Mouse (Mus musculus) testis, adult 2 months (tissue): Measurements from ENCODE around the gene Otud5. TPM values are rescaled to one million over a fixed set of nuclear protein-coding genes. Genes with fewer than 3 reads are reported as not detected.
A peak's percentile ranks its signal among the peaks of the same experiment; 100 is the strongest.

Experiments used
- H3K27ac ChIP-seq: fragments of 200-500 bp; 2 replicates; pipeline ENCODE4 v1.5.1; 2012; ENCODE audit warnings: low read depth, low read length; ENCODE audit not compliant: control insufficient read depth, insufficient read depth
- H3K27me3 ChIP-seq: fragments of 200-500 bp; 2 replicates; pipeline ENCODE4 v1.6.1; 2012; ENCODE audit warnings: mild to moderate bottlenecking, low read length, moderate library complexity; ENCODE audit not compliant: control insufficient read depth, insufficient read depth
- H3K36me3 ChIP-seq: fragments of 200-500 bp; 2 replicates; pipeline ENCODE4 v1.6.1; 2012; ENCODE audit warnings: mild to moderate bottlenecking, low read length; ENCODE audit not compliant: control insufficient read depth, insufficient read depth
- H3K4me1 ChIP-seq: fragments of 200-500 bp; 2 replicates; pipeline ENCODE4 v1.6.1; 2012; ENCODE audit warnings: low read length; ENCODE audit not compliant: control insufficient read depth, insufficient read depth
- H3K4me3 ChIP-seq: fragments of 200-500 bp; 2 replicates; pipeline ENCODE4 v1.5.1; 2012; ENCODE audit warnings: low read depth, mild to moderate bottlenecking, low read length, moderate library complexity, mixed read lengths; ENCODE audit not compliant: control insufficient read depth
- CTCF ChIP-seq: fragments of 200-500 bp; IDR thresholded peaks from 2 replicates; pipeline ENCODE4 v1.5.1; 2012; ENCODE audit warnings: low read depth, mild to moderate bottlenecking, inconsistent platforms, low read length, moderate library complexity; ENCODE audit not compliant: control insufficient read depth, insufficient read depth, insufficient replicate concordance
- POLR2A ChIP-seq: fragments of 200-500 bp; IDR thresholded peaks from 2 replicates; pipeline ENCODE4 v1.6.1; 2012; ENCODE audit warnings: low read depth, mild to moderate bottlenecking, inconsistent platforms, low read length, moderate library complexity; ENCODE audit not compliant: control insufficient read depth
- polyA plus RNA-seq: library from polyadenylated mRNA; depleted of rRNA; stranded (reverse); fragments of >200 nt; gene quantifications from 2 replicates; pipeline ENCODE4 v1.2.3, GENCODE M21; 2012

The Otud5 gene
- polyA plus RNA-seq, 1 experiment: 8.2 TPM

- H3K27ac ChIP-seq: no peak overlapping the region
- TF ChIP-seq CTCF: no peak
- TF ChIP-seq POLR2A: no peak
- H3K36me3 ChIP-seq: no peaks in the 10 kb centered on the region
Observed at GRCm38 (mm10) chrX:7865343-7865742, 24.2 kb downstream of the Otud5 start.

GRCm38 (mm10) chrX:7865786-7866185, 24.6 kb downstream of the Otud5 start:
- H3K27me3 ChIP-seq: no peaks in the 10 kb centered on the region
- H3K36me3 ChIP-seq: no peaks in the 10 kb centered on the region
- H3K4me3 ChIP-seq: no peak overlapping the region
- no peaks in the 10 kb centered on the region for H3K4me1 ChIP-seq
- TF ChIP-seq POLR2A: no peak
- no peak for TF ChIP-seq CTCF
- no peak overlapping the region for H3K27ac ChIP-seq

More at GRCm38 (mm10) chrX:7865343-7865742, 24.2 kb downstream of the Otud5 start:
- Histone ChIP-seq H3K4me1 (no peaks in the 10 kb centered on the region), H3K27me3 (no peaks in the 10 kb centered on the region), H3K4me3 (no peak overlapping the region)

- Histone ChIP-seq H3K4me3 (no peak overlapping the region), H3K4me1 (no peaks in the 10 kb centered on the region), H3K27ac (no peak overlapping the region), H3K36me3 (no peaks in the 10 kb centered on the region), H3K27me3 (no peaks in the 10 kb centered on the region)
- TF ChIP-seq POLR2A (no peak), CTCF (no peak)
Observed at GRCm38 (mm10) chrX:7867141-7867540, 26.0 kb downstream of the Otud5 start.

GRCm38 (mm10) chrX:7868506-7868905, 27.3 kb downstream of the Otud5 start:
- no peaks in the 10 kb centered on the region for H3K27me3 ChIP-seq
- no peak for TF ChIP-seq POLR2A
- TF ChIP-seq CTCF: no peak
- H3K36me3 ChIP-seq: no peaks in the 10 kb centered on the region

GRCm38 (mm10) chrX:7869826-7870225, 28.7 kb downstream of the Otud5 start:
- no peaks in the 10 kb centered on the region for H3K27me3 ChIP-seq
- no peak overlapping the region for H3K27ac ChIP-seq
- no peak overlapping the region for H3K4me3 ChIP-seq
- no peaks in the 10 kb centered on the region for H3K36me3 ChIP-seq
- H3K4me1 ChIP-seq: no peaks in the 10 kb centered on the region; the same call in 1 of the 2 replicates
- no peak for TF ChIP-seq CTCF
- no peak for TF ChIP-seq POLR2A

More at GRCm38 (mm10) chrX:7868506-7868905, 27.3 kb downstream of the Otud5 start:
- no peak overlapping the region for H3K4me3 ChIP-seq
- H3K4me1 ChIP-seq: no peaks in the 10 kb centered on the region; the same call in 1 of the 2 replicates
- no peak overlapping the region for H3K27ac ChIP-seq

GRCm38 (mm10) chrX:7878007-7878419, 36.8 kb downstream of the Otud5 start, which contains the start of gene Pim2:
Pim2 (plus strand) TSS chrX:7878262.
- Histone ChIP-seq H3K4me3 (peak within 1 kb of the TSS; percentile 84), H3K27ac (peak within 1 kb of the TSS; percentile 73), H3K27me3 (no peaks in the 10 kb centered on the region), H3K36me3 (no peaks in the 10 kb centered on the region), H3K4me1 (peaks cover 16% of the 10 kb centered on the region)
- TF ChIP-seq POLR2A (no peak), CTCF (no peak)

- Histone ChIP-seq H3K4me3 (peak overlapping the region; percentile 84), H3K27ac (peak overlapping the region; percentile 73), H3K4me1 (peaks cover 16% of the 10 kb centered on the region), H3K27me3 (no peaks in the 10 kb centered on the region), H3K36me3 (no peaks in the 10 kb centered on the region)
- no peak for TF ChIP-seq POLR2A
- no peak for TF ChIP-seq CTCF
Observed at GRCm38 (mm10) chrX:7878495-7878894, 37.3 kb downstream of the Otud5 start.
